Mouse (Mus musculus) heart, adult 2 months (tissue): ENCODE measurements around the gene Nfatc2ip.

Experiments
- CTCF ChIP-seq: fragments of 200-600 bp; IDR thresholded peaks from 2 replicates; pipeline ENCODE4 v1.8.1; 2022; ENCODE audit warnings: antibody characterized with exemption, mild to moderate bottlenecking, moderate library complexity
- EP300 ChIP-seq: fragments of 200-500 bp; IDR thresholded peaks from 2 replicates; pipeline ENCODE4 v1.6.1; 2011; ENCODE audit warnings: low read depth, low read length, control low read depth; ENCODE audit not compliant: insufficient read depth
- POLR2A ChIP-seq: fragments of 200-500 bp; IDR thresholded peaks from 2 replicates; pipeline ENCODE4 v1.6.1; 2011; ENCODE audit warnings: mild to moderate bottlenecking, low read depth, low read length, control low read depth; ENCODE audit not compliant: insufficient read depth

DNA sequence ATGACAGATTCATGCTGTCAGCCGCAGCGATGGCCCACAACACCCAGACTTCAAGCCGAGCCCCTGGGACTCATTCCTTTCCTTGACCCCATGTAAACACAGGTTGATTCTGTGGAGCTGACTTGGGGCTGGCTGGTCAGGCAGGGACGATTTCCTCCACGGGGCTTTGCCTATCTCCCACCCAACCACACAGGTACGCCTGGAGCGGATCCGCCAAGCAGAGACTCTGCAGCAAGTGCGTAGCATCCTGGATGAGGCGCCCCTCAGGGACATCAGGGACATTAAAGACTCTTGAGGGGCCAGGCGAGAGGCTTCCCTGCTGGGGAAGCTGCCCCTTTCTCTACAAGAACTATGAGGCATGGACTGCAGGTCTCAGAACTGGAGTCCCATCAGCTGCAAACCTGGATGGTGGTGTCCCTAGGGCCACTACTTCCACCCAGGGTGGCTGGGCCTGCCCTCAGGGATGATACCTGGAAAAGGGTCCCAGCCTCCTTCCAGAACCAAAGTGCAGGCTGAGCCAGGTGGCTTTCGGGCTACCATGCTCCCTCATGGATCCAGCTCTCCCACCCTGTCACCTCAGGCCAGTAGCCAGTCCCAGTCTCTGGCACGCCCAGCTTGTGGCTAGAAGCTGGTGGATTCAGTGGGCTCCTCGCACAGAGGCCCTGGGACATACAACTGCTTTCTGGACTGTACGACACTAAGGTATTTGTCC lies 48.7 kb upstream of the Nfatc2ip start:
- TF ChIP-seq EP300 (no peak), CTCF (no peak), POLR2A (no peak)
